Mouse (Mus musculus): ENCODE data around the gene Zp2. TPM values are rescaled to one million over a fixed set of nuclear protein-coding genes. Genes with fewer than 3 reads are reported as not detected.

Gene Zp2
- total RNA-seq, 2 experiments from 2014 or later: 0.30 TPM; not detected in 1

Other genes with a start within 250 kb of the Zp2 start
- 10 to 100 TPM; 13.5 to 13.8 TPM for gene Lyrm1, start 249.4 kb downstream of the Zp2 start, total RNA-seq (2021)
- gene Dcun1d3, start 249.0 kb downstream of the Zp2 start, total RNA-seq (2021): 10 to 100 TPM; 30.9 to 31.3 TPM
- under 1 TPM; 0.12 to 0.19 TPM for gene Dnah3, start 50.0 kb downstream of the Zp2 start, total RNA-seq (2021)
- gene Tmem159, start 42.9 kb downstream of the Zp2 start, total RNA-seq (2021): 10 to 100 TPM; 12.9 to 14.1 TPM
- under 1 TPM; 0.21 to 0.40 TPM for gene Anks4b, start 28.6 kb upstream of the Zp2 start, total RNA-seq (2021)
- gene Crym, start 56.8 kb upstream of the Zp2 start, total RNA-seq (2021): 10 to 100 TPM; 59.8 to 86.8 TPM
- not detected for gene Abca14, start 58.7 kb upstream of the Zp2 start, total RNA-seq (2021)
- gene Abca15, start 183.4 kb upstream of the Zp2 start, total RNA-seq (2021): not detected

Data from left cerebral cortex, adult 18-20 months (tissue).